Mouse (Mus musculus): ENCODE data around the gene Sorbs2. TPM values are rescaled to one million over a fixed set of nuclear protein-coding genes. Genes with fewer than 3 reads are reported as not detected.
"Not testable (repeated sequence)": the region's sequence is repeated elsewhere in the genome, so short reads cannot be mapped to it uniquely, and the experiment has no call there.

Gene Sorbs2
- total RNA-seq, 2 experiments from 2014 or later: 192 to 195 TPM

- H3K27ac ChIP-seq: no peak overlapping the region
- no peak overlapping the region for H3K4me3 ChIP-seq
- TF ChIP-seq CTCF (conservative IDR thresholded peaks at IDR 0.05): no peak
- DNase-seq (ENCODE audit: low spot score in 2 of 2): no peak
Measured at GRCm38 (mm10) chr8:45808597-45808996, 301.0 kb downstream of the Sorbs2 start.

- TF ChIP-seq CTCF (conservative IDR thresholded peaks at IDR 0.05): peak; percentile 94
- no peak overlapping the region for H3K4me3 ChIP-seq
- DNase-seq (ENCODE audit: low spot score in 2 of 2): peak; percentile 26 to 68
- H3K27ac ChIP-seq: no peak overlapping the region
Measured at GRCm38 (mm10) chr8:45816765-45817426, 309.3 kb downstream of the Sorbs2 start.

GRCm38 (mm10) chr8:45821650-45822049, 314.1 kb downstream of the Sorbs2 start:
- no peak for TF ChIP-seq CTCF (conservative IDR thresholded peaks at IDR 0.05)
- Histone ChIP-seq H3K4me3 (no peak overlapping the region), H3K27ac (no peak overlapping the region)
- no peak for DNase-seq (ENCODE audit: low spot score in 2 of 2)

GRCm38 (mm10) chr8:45829985-45830548, 322.5 kb downstream of the Sorbs2 start:
- no peak for DNase-seq (ENCODE audit: low spot score in 2 of 2)
- no peak for TF ChIP-seq CTCF (conservative IDR thresholded peaks at IDR 0.05)
- Histone ChIP-seq H3K27ac (no peak overlapping the region), H3K4me3 (no peak overlapping the region)

- no peak overlapping the region for H3K27ac ChIP-seq
- no peak for DNase-seq (ENCODE audit: low spot score in 2 of 2)
- H3K4me3 ChIP-seq: no peak overlapping the region
- TF ChIP-seq CTCF (conservative IDR thresholded peaks at IDR 0.05): no peak
Measured at GRCm38 (mm10) chr8:45833896-45834295, 326.3 kb downstream of the Sorbs2 start.

GRCm38 (mm10) chr8:45843306-45843705, 335.7 kb downstream of the Sorbs2 start:
- no peak for TF ChIP-seq CTCF (conservative IDR thresholded peaks at IDR 0.05)
- no peak overlapping the region for H3K27ac ChIP-seq
- H3K4me3 ChIP-seq: no peak overlapping the region
- no peak for DNase-seq (ENCODE audit: low spot score in 2 of 2)

GRCm38 (mm10) chr8:45844097-45844885, 336.7 kb downstream of the Sorbs2 start:
- TF ChIP-seq CTCF (conservative IDR thresholded peaks at IDR 0.05): no peak
- H3K27ac ChIP-seq: no peak overlapping the region; the same call in 1 of the 2 replicates
- peak; percentile 55 to 79 for DNase-seq (ENCODE audit: low spot score in 2 of 2)
- H3K4me3 ChIP-seq: no peak overlapping the region

GRCm38 (mm10) chr8:45844911-45845481, 337.4 kb downstream of the Sorbs2 start:
- no peak for TF ChIP-seq CTCF (conservative IDR thresholded peaks at IDR 0.05)
- no peak overlapping the region; the same call in 1 of the 2 replicates for H3K27ac ChIP-seq
- no peak overlapping the region for H3K4me3 ChIP-seq
- DNase-seq (ENCODE audit: low spot score in 2 of 2): no peak

GRCm38 (mm10) chr8:45845906-45846305, 338.3 kb downstream of the Sorbs2 start:
- no peak for TF ChIP-seq CTCF (conservative IDR thresholded peaks at IDR 0.05)
- DNase-seq (ENCODE audit: low spot score in 2 of 2): no peak
- H3K4me3 ChIP-seq: no peak overlapping the region
- H3K27ac ChIP-seq: no peak overlapping the region

- no peak overlapping the region for H3K4me3 ChIP-seq
- no peak overlapping the region for H3K27ac ChIP-seq
- DNase-seq (ENCODE audit: low spot score in 2 of 2): no peak
- no peak for TF ChIP-seq CTCF (conservative IDR thresholded peaks at IDR 0.05)
Measured at GRCm38 (mm10) chr8:45855118-45855517, 347.5 kb downstream of the Sorbs2 start.

GRCm38 (mm10) chr8:45857734-45858133, 350.1 kb downstream of the Sorbs2 start:
- Histone ChIP-seq H3K27ac (no peak overlapping the region), H3K4me3 (no peak overlapping the region)
- DNase-seq (ENCODE audit: low spot score in 2 of 2): no peak
- no peak for TF ChIP-seq CTCF (conservative IDR thresholded peaks at IDR 0.05)

GRCm38 (mm10) chr8:45858391-45858790, 350.8 kb downstream of the Sorbs2 start:
- DNase-seq (ENCODE audit: low spot score in 2 of 2): no peak

GRCm38 (mm10) chr8:45871587-45871986, 364.0 kb downstream of the Sorbs2 start:
- DNase-seq (ENCODE audit: low spot score in 2 of 2); H3K4me3 ChIP-seq; H3K27ac ChIP-seq: not testable (repeated sequence)

More at GRCm38 (mm10) chr8:45858391-45858790, 350.8 kb downstream of the Sorbs2 start:
- Histone ChIP-seq H3K4me3 (no peak overlapping the region), H3K27ac (no peak overlapping the region)
- TF ChIP-seq CTCF (conservative IDR thresholded peaks at IDR 0.05): no peak

All from layer of hippocampus, adult 2 months (tissue).